Mouse (Mus musculus) midbrain, embryonic 12.5 days (tissue): ENCODE data around the gene Gm49340. TPM values are rescaled to one million over a fixed set of nuclear protein-coding genes. Genes with fewer than 3 reads are reported as not detected.

Experiments used
- ATAC-seq: fragments of 200-750 bp; cut with Nextera tagmentation; 2 replicates; pipeline ENCODE4 v1.8.0; 2017; ENCODE audit warnings: low read depth, moderate TSS enrichment, moderate library complexity; ENCODE audit not compliant: low FRiP score
- H3K27ac ChIP-seq: fragments of 300-500 bp; sonication (generic); replicated peaks from 2 replicates; pipeline ENCODE4 v1.5.1; 2016; ENCODE audit warnings: mild to moderate bottlenecking
- H3K27me3 ChIP-seq: fragments of 300-500 bp; sonication (generic); 2 replicates; pipeline ENCODE4 v1.6.1; 2016; ENCODE audit warnings: mild to moderate bottlenecking
- H3K36me3 ChIP-seq: fragments of 300-500 bp; sonication (generic); 2 replicates; pipeline ENCODE4 v1.6.1; 2016
- H3K4me1 ChIP-seq: fragments of 300-500 bp; sonication (generic); 2 replicates; pipeline ENCODE4 v1.6.1; 2016
- H3K4me2 ChIP-seq: fragments of 300-500 bp; sonication (generic); replicated peaks from 2 replicates; pipeline ENCODE4 v1.6.1; 2016; ENCODE audit warnings: mild to moderate bottlenecking, moderate library complexity
- H3K4me3 ChIP-seq: fragments of 300-500 bp; sonication (generic); 2 replicates; pipeline ENCODE4 v1.5.1; 2016; ENCODE audit warnings: mild to moderate bottlenecking
- H3K9ac ChIP-seq: fragments of 300-500 bp; sonication (generic); replicated peaks from 2 replicates; pipeline ENCODE4 v1.6.1; 2016; ENCODE audit warnings: mild to moderate bottlenecking, moderate library complexity
- H3K9me3 ChIP-seq: fragments of 300-500 bp; sonication (generic); 2 replicates; pipeline ENCODE4 v1.6.1; 2016; ENCODE audit warnings: mild to moderate bottlenecking
- WGBS: fragments of 180-500 bp; shearing (Covaris S2); methylation state at CpG from one replicate; pipeline ENCODE4 v1.1.7; 2016; 5-methylcytosine and 5-hydroxymethylcytosine counted together
- polyA plus RNA-seq: library from polyadenylated mRNA; unstranded; fragments of >200 nt; fragmentation: Nextera tagmentation; extraction: Ambion mirVana; gene quantifications from 2 replicates; pipeline ENCODE4 v1.2.1, GENCODE M21; 2016

Gm49340 gene
- polyA plus RNA-seq, 1 experiment from 2014 or later = not detected

GRCm38 (mm10) chr11:73326485-73326886 is 3.1 kb upstream of the Gm49340 start:
- H3K27me3 ChIP-seq = no peaks in the 10 kb centered on the region
- H3K9me3 ChIP-seq = no peaks in the 10 kb centered on the region; the same call in 1 of the 2 replicates
- no peak overlapping the region for H3K4me2 ChIP-seq
- no peaks in the 10 kb centered on the region for H3K36me3 ChIP-seq
- H3K4me1 ChIP-seq = no peaks in the 10 kb centered on the region
- WGBS = 70% methylated on average over 12 of the region's 12 CpGs
- no peak for ATAC-seq
- H3K9ac ChIP-seq = no peak overlapping the region
- H3K4me3 ChIP-seq = no peak overlapping the region
- H3K27ac ChIP-seq = no peak overlapping the region

- 82% methylated on average over 4 of the region's 4 CpGs for WGBS
- no peak overlapping the region for H3K4me3 ChIP-seq
- no peaks in the 10 kb centered on the region for H3K27me3 ChIP-seq
- ATAC-seq = no peak
- H3K27ac ChIP-seq = no peak overlapping the region
- H3K9ac ChIP-seq = no peak overlapping the region
- no peaks in the 10 kb centered on the region for H3K4me1 ChIP-seq
- H3K4me2 ChIP-seq = no peak overlapping the region
- no peaks in the 10 kb centered on the region; the same call in 1 of the 2 replicates for H3K9me3 ChIP-seq
- no peaks in the 10 kb centered on the region for H3K36me3 ChIP-seq
Measured at GRCm38 (mm10) chr11:73327361-73327760, 2.2 kb upstream of the Gm49340 start.

GRCm38 (mm10) chr11:73333357-73333756 is 3.8 kb downstream of the Gm49340 start:
- WGBS = 62% methylated on average over 2 of the region's 2 CpGs
- ATAC-seq = no peak
- H3K27ac ChIP-seq = no peak overlapping the region
- H3K27me3 ChIP-seq = no peaks in the 10 kb centered on the region
- H3K4me2 ChIP-seq = no peak overlapping the region
- H3K9ac ChIP-seq = no peak overlapping the region
- no peak overlapping the region for H3K4me3 ChIP-seq
- no peaks in the 10 kb centered on the region for H3K4me1 ChIP-seq
- no peaks in the 10 kb centered on the region for H3K36me3 ChIP-seq
- H3K9me3 ChIP-seq = no peaks in the 10 kb centered on the region; the same call in 1 of the 2 replicates

GRCm38 (mm10) chr11:73336919-73337318 is 7.4 kb downstream of the Gm49340 start:
- WGBS = 86% methylated on average over 4 of the region's 4 CpGs
- H3K9me3 ChIP-seq = no peaks in the 10 kb centered on the region
- H3K4me3 ChIP-seq = no peak overlapping the region
- H3K9ac ChIP-seq = no peak overlapping the region
- H3K27ac ChIP-seq = no peak overlapping the region
- ATAC-seq = no peak
- H3K36me3 ChIP-seq = no peaks in the 10 kb centered on the region
- no peaks in the 10 kb centered on the region for H3K27me3 ChIP-seq
- no peaks in the 10 kb centered on the region for H3K4me1 ChIP-seq
- no peak overlapping the region for H3K4me2 ChIP-seq

- Histone ChIP-seq H3K36me3 (no peaks in the 10 kb centered on the region), H3K4me3 (no peak within 1 kb of the TSS), H3K4me2 (no peak within 1 kb of the TSS), H3K27ac (no peak within 1 kb of the TSS), H3K4me1 (no peaks in the 10 kb centered on the region), H3K9ac (no peak within 1 kb of the TSS), H3K27me3 (no peaks in the 10 kb centered on the region), H3K9me3 (no peaks in the 10 kb centered on the region)
- 51% methylated on average over 3 of the region's 3 CpGs for WGBS
- no peak for ATAC-seq
Measured at GRCm38 (mm10) chr11:73350483-73350882, 20.9 kb downstream of the Gm49340 start, which contains the start of gene Olfr20. Gene Olfr20 (plus strand): TSS chr11:73350783.

- Histone ChIP-seq H3K9ac (no peak within 1 kb of the TSS), H3K4me1 (no peaks in the 10 kb centered on the region), H3K9me3 (peaks cover 4% of the 10 kb centered on the region; the same call in 1 of the 2 replicates), H3K4me3 (no peak within 1 kb of the TSS), H3K27ac (no peak within 1 kb of the TSS), H3K36me3 (no peaks in the 10 kb centered on the region), H3K27me3 (no peaks in the 10 kb centered on the region), H3K4me2 (no peak within 1 kb of the TSS)
- ATAC-seq = no peak
- WGBS = 93% methylated on average over 2 of the region's 2 CpGs
Measured at GRCm38 (mm10) chr11:73370946-73371345, 41.4 kb downstream of the Gm49340 start, which contains the start of gene Olfr376. Gene Olfr376 (plus strand): TSS chr11:73371246.

GRCm38 (mm10) chr11:73395374-73395773 is 65.8 kb downstream of the Gm49340 start:
- Histone ChIP-seq H3K36me3 (no peaks in the 10 kb centered on the region), H3K27me3 (no peaks in the 10 kb centered on the region), H3K27ac (no peak overlapping the region), H3K4me1 (no peaks in the 10 kb centered on the region), H3K4me3 (no peak overlapping the region), H3K9ac (no peak overlapping the region), H3K9me3 (no peaks in the 10 kb centered on the region), H3K4me2 (no peak overlapping the region)
- 67% methylated on average over 4 of the region's 4 CpGs for WGBS
- no peak for ATAC-seq

- Histone ChIP-seq H3K4me1 (no peaks in the 10 kb centered on the region), H3K27me3 (no peaks in the 10 kb centered on the region), H3K4me2 (no peak within 1 kb of the TSS), H3K36me3 (no peaks in the 10 kb centered on the region), H3K9ac (no peak within 1 kb of the TSS), H3K27ac (no peak within 1 kb of the TSS), H3K4me3 (no peak within 1 kb of the TSS), H3K9me3 (no peaks in the 10 kb centered on the region)
- no peak for ATAC-seq
Measured at GRCm38 (mm10) chr11:73399514-73399913, 70.0 kb downstream of the Gm49340 start, which contains the start of gene Olfr1. Gene Olfr1 (minus strand): TSS chr11:73399614.

Other genes starting within 250 kb of the Gm49340 start
- gene Itgae, start 239.2 kb upstream of the Gm49340 start, polyA plus RNA-seq = 0.39 and 0.42 TPM in 2 replicates
- 15.5 TPM in 2 replicates for gene Haspin, start 191.4 kb upstream of the Gm49340 start, polyA plus RNA-seq
- 0.09 and 0.12 TPM in 2 replicates for gene P2rx5, start 169.3 kb upstream of the Gm49340 start, polyA plus RNA-seq
- gene Emc6, start 152.7 kb upstream of the Gm49340 start, polyA plus RNA-seq = 119 and 123 TPM in 2 replicates
- gene Tax1bp3, start 152.7 kb upstream of the Gm49340 start, polyA plus RNA-seq = 172 and 182 TPM in 2 replicates
- gene Ctns, start 130.7 kb upstream of the Gm49340 start, polyA plus RNA-seq = 20.6 and 23.1 TPM in 2 replicates
- gene Shpk, start 130.3 kb upstream of the Gm49340 start, polyA plus RNA-seq = 1.4 and 1.5 TPM in 2 replicates
- not detected in 2 replicates for gene Trpv1, start 95.4 kb upstream of the Gm49340 start, polyA plus RNA-seq
- 0.05 TPM in 1 of 2 replicates, not detected in the other for gene Trpv3, start 62.4 kb upstream of the Gm49340 start, polyA plus RNA-seq
- 0.28 TPM in 1 of 2 replicates, not detected in the other for gene Aspa, start 145 bp upstream of the Gm49340 start, polyA plus RNA-seq
- gene Spata22, start within 50 bp of the Gm49340 start, polyA plus RNA-seq = not detected in 2 replicates
- not detected in 2 replicates for gene Olfr20, start 21.0 kb downstream of the Gm49340 start, polyA plus RNA-seq
- not detected in 2 replicates for gene Olfr376, start 41.5 kb downstream of the Gm49340 start, polyA plus RNA-seq
- not detected in 2 replicates for gene Olfr1, start 69.9 kb downstream of the Gm49340 start, polyA plus RNA-seq
- not detected in 2 replicates for gene Olfr378, start 98.7 kb downstream of the Gm49340 start, polyA plus RNA-seq
- gene Olfr380, start 127.8 kb downstream of the Gm49340 start, polyA plus RNA-seq = not detected in 2 replicates
- gene Olfr381, start 161.9 kb downstream of the Gm49340 start, polyA plus RNA-seq = not detected in 2 replicates
- gene Olfr382, start 187.5 kb downstream of the Gm49340 start, polyA plus RNA-seq = not detected in 2 replicates